32 mouse cellular contexts compared by ENCODE assay signal in the genomic region with DNA sequence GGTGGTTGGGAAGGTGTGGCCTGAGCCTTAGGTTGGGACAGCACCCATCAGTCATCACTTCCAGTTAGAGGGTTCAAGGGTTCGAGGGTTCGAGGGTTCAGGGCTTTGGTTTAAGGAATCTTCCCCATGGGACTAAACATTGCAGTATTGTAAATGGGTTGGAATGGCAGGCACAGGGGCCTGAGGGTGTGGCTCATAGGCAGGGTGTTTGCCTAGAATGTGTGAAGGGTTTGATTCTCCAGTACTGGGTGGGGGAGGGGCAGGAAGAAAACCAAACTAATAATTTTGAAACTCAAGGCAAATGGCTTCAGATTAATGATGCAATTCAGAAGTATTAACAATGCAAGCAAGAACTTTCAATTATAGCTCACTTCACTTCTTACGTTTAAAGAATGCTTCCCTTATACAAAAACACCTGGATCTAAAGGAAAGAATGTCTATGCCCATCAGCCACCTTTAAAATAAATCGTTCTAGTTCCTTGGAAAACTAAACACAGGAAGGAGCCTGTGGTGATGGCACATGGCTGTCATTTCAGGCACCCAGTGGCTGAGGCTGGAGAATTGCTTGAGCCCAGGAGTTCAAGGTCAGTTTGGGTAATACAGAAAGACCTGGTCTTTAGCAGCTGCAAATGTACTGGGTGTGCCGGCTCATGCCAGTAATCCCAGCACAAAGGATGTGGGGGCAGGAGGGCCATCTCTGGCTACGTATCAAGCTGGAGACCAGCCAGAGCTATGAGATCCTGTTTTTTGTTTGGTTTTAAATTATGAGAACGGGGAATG. TPM values are rescaled to one million over a fixed set of nuclear protein-coding genes. Genes with fewer than 3 reads are reported as not detected.
A peak's percentile ranks its signal among the peaks of the same experiment; 100 is the strongest.
DNase-seq lines count a peak whose midpoint lies in the region; ATAC-seq and TF ChIP-seq lines count a peak whose summit lies in the region.
"Had no signal": no experiment of that assay in that cellular context is flagged by ENCODE, and none has a peak within 500 bp of the region (broad histone marks: within the 10 kb centered on the region; RNA-seq: fewer than 3 reads in every experiment).

No protein-coding gene starts in this region.

- no peak overlapping the region for H3K4me3 ChIP-seq in stomach, embryonic 16.5 days (replicated peaks; ENCODE audit: low read length)
- H3K4me3 ChIP-seq in stomach, postnatal 0 days (ENCODE audit: low read depth, low read length) = no peak overlapping the region
- H3K4me3 ChIP-seq in heart, adult 2 months = no peak overlapping the region
- H3K4me3 ChIP-seq: embryonic facial prominence, embryonic 10.5 days; embryonic facial prominence, embryonic 13.5 days; erythroblast, embryonic 14.5 days; forebrain, embryonic 12.5 days; gastrocnemius, adult 2 months; heart, embryonic 12.5 days; heart, embryonic 15.5 days had no signal

- no peak for TF ChIP-seq POLR2A in heart, adult 2 months (IDR thresholded peaks at IDR 0.05; ENCODE audit: insufficient read depth, low read depth, low read length)

- 0 out of 2 replicates have a peak, but pooled peaks have one; percentile 16 for ATAC-seq in stomach, embryonic 16.5 days (ENCODE audit: insufficient read depth, low FRiP score)
- no peak for ATAC-seq in stomach, postnatal 0 days (ENCODE audit: low FRiP score, low TSS enrichment)
- ATAC-seq: forebrain, postnatal 0 days; hindbrain, postnatal 0 days; inflammation-experienced regulatory T-cells, adult 6 months; intestine, embryonic 16.5 days had no signal

- H3K27me3 ChIP-seq in stomach, embryonic 16.5 days (ENCODE audit: control insufficient read depth, insufficient read depth, low read length) = 0 out of 2 replicates have a peak, but pooled peaks cover 6% of the 10 kb centered on the region
- H3K27me3 ChIP-seq in stomach, postnatal 0 days (ENCODE audit: control insufficient read depth, insufficient read depth, low read length) = no peaks in the 10 kb centered on the region
- no peaks in the 10 kb centered on the region for H3K27me3 ChIP-seq in heart, adult 2 months (ENCODE audit: control insufficient read depth, insufficient read depth, low read length)

- H3K27ac ChIP-seq in stomach, embryonic 16.5 days (ENCODE audit: low read length) = no peak overlapping the region
- no peak overlapping the region for H3K27ac ChIP-seq in stomach, postnatal 0 days (replicated peaks)
- no peak overlapping the region for H3K27ac ChIP-seq in heart, adult 2 months
- H3K27ac ChIP-seq: embryonic facial prominence, embryonic 10.5 days; embryonic facial prominence, embryonic 13.5 days; forebrain, embryonic 12.5 days; gastrocnemius, adult 2 months; heart, embryonic 15.5 days; hindbrain, embryonic 14.5 days; hindbrain, postnatal 0 days had no signal

- H3K79me2 ChIP-seq in heart, adult 2 months (replicated peaks; ENCODE audit: control insufficient read depth, insufficient read depth, low read length) = no peaks in the 10 kb centered on the region

- no peak for TF ChIP-seq CTCF in stomach, postnatal 0 days (IDR thresholded peaks at IDR 0.05; ENCODE audit: low read depth)
- TF ChIP-seq CTCF in heart, adult 2 months (IDR thresholded peaks at IDR 0.05) = no peak

- no peaks in the 10 kb centered on the region for H3K36me3 ChIP-seq in stomach, embryonic 16.5 days (ENCODE audit: control insufficient read depth, insufficient read depth, low read length)
- no peaks in the 10 kb centered on the region for H3K36me3 ChIP-seq in stomach, postnatal 0 days (ENCODE audit: control insufficient read depth, insufficient read depth, low read length)
- no peaks in the 10 kb centered on the region for H3K36me3 ChIP-seq in heart, adult 2 months (ENCODE audit: control insufficient read depth, insufficient read depth, low read length)
- H3K36me3 ChIP-seq: embryonic facial prominence, embryonic 10.5 days; embryonic facial prominence, embryonic 13.5 days; forebrain, embryonic 12.5 days; heart, embryonic 12.5 days; heart, embryonic 15.5 days had no signal

- no peaks in the 10 kb centered on the region for H3K9me3 ChIP-seq in stomach, embryonic 16.5 days (replicated peaks; ENCODE audit: control insufficient read depth, low read length)
- no peaks in the 10 kb centered on the region for H3K9me3 ChIP-seq in stomach, postnatal 0 days (ENCODE audit: control insufficient read depth, low read length)
- H3K9me3 ChIP-seq: embryonic facial prominence, embryonic 10.5 days; embryonic facial prominence, embryonic 13.5 days; forebrain, embryonic 12.5 days; heart, embryonic 12.5 days; heart, embryonic 15.5 days had no signal

- WGBS in stomach, embryonic 16.5 days = 59% methylated on average over 7 of the region's 7 CpGs
- WGBS in stomach, postnatal 0 days = 53% methylated on average over 7 of the region's 7 CpGs
- 73% methylated on average over 7 of the region's 7 CpGs for WGBS in heart, adult 2 months

- no peak for DNase-seq in stomach, postnatal 0 days (ENCODE audit: low spot score)
- DNase-seq in ES-CJ7 (ENCODE audit: low read depth, low spot score) (peak; percentile 82), ZHBTc4 (ENCODE audit: low read depth, low spot score) (peak; percentile 65)
- DNase-seq in thymus, postnatal 25 days = no peak
- no peak for DNase-seq in heart, adult 2 months
- DNase-seq: adrenal gland, adult 2 months; adrenal gland, postnatal 14 days; B cell, adult 2 months; cerebellum, adult 11 months; cerebellum, adult 2 months; cerebellum, adult 9-11 months; cerebellum, postnatal 36 days; embryo, embryonic 11 days; forebrain, postnatal 0 days; gastrocnemius, adult 2 months; gastrocnemius, postnatal 14 days; heart, adult 11 months; heart, postnatal 14 days; heart, postnatal 4 days; kidney, adult 18-20 months had no signal

- intact Hi-C loops in heart, adult 2 months (cut with DNase I) = no loop called here

- H3K9ac ChIP-seq in stomach, embryonic 16.5 days (ENCODE audit: low read length) = no peak overlapping the region
- no peak overlapping the region for H3K9ac ChIP-seq in stomach, postnatal 0 days (ENCODE audit: low read length)
- no peak overlapping the region for H3K9ac ChIP-seq in heart, adult 2 months (ENCODE audit: low read depth, low read length)
- H3K9ac ChIP-seq: embryonic facial prominence, embryonic 13.5 days; forebrain, embryonic 12.5 days; forebrain, postnatal 0 days; heart, embryonic 12.5 days; heart, embryonic 15.5 days; hindbrain, embryonic 14.5 days had no signal

- peaks cover 5% of the 10 kb centered on the region; the same call in 1 of the 2 replicates for H3K4me1 ChIP-seq in stomach, embryonic 16.5 days (ENCODE audit: control insufficient read depth, insufficient read depth, low read length)
- 0 out of 2 replicates have a peak, but pooled peaks cover 3% of the 10 kb centered on the region for H3K4me1 ChIP-seq in stomach, postnatal 0 days (replicated peaks; ENCODE audit: control insufficient read depth, insufficient read depth)
- H3K4me1 ChIP-seq in heart, adult 2 months (ENCODE audit: control insufficient read depth, insufficient read depth, low read length) = no peaks in the 10 kb centered on the region
- H3K4me1 ChIP-seq: embryonic facial prominence, embryonic 10.5 days; embryonic facial prominence, embryonic 13.5 days; heart, embryonic 12.5 days; heart, embryonic 15.5 days had no signal

- TF ChIP-seq EP300 in stomach, postnatal 0 days (optimal IDR thresholded peaks at IDR 0.05) = no peak
- TF ChIP-seq EP300 in heart, adult 2 months (IDR thresholded peaks at IDR 0.05; ENCODE audit: insufficient read depth, low read depth, low read length) = no peak

- no peak overlapping the region for H3K4me2 ChIP-seq in stomach, embryonic 16.5 days (ENCODE audit: low read depth, low read length)
- no peak overlapping the region for H3K4me2 ChIP-seq in stomach, postnatal 0 days (replicated peaks; ENCODE audit: low read depth)
- H3K4me2 ChIP-seq: embryonic facial prominence, embryonic 13.5 days; forebrain, embryonic 12.5 days; heart, embryonic 12.5 days; heart, embryonic 15.5 days; hindbrain, embryonic 14.5 days had no signal

RNA-seq across cellular contexts. Expression of a gene that starts 6.1 kb away (rescaled TPM):
- polyA plus RNA-seq in stomach, embryonic 16.5 days (2015; fragmentation: Nextera tagmentation; extraction: Ambion mirVana) = 1.2 TPM in 2 replicates
- polyA plus RNA-seq in stomach, postnatal 0 days (2015; fragmentation: Nextera tagmentation; extraction: Ambion mirVana) = 0.65 and 0.75 TPM in 2 replicates
- under 1 TPM; 0.52 to 0.61 TPM for total RNA-seq in heart, adult 2 months (2021)
- 0.14 and 0.41 TPM in 2 replicates for polyA plus RNA-seq in heart, adult 2 months (2012; rRNA removed)
- total RNA-seq: MEL had no signal
- polyA plus RNA-seq: erythroblast, embryonic 14.5 days; inflammation-experienced regulatory T-cells, adult 6 months had no signal

Comparison
In these comparisons a context has a peak if more than half of its experiments do, and no peak if none do; other contexts are left out.
1. DNase-seq: peak in ES-CJ7 (single experiment) and ZHBTc4 (single experiment); none in stomach, postnatal 0 days (single experiment), thymus, postnatal 25 days (single experiment) and heart, adult 2 months (0 of 2).